Mouse (Mus musculus) G1E-ER4 (cell line): ENCODE measurements around the gene Spdye4b. TPM values are rescaled to one million over a fixed set of nuclear protein-coding genes. Genes with fewer than 3 reads are reported as not detected.

Source experiments
- GATA1 ChIP-seq: IDR thresholded peaks from one replicate; pipeline ENCODE4 v1.8.0; 2012; ENCODE audit warnings: low read length, inconsistent platforms
- polyA plus RNA-seq: library from polyadenylated mRNA; stranded (reverse); fragments of >175 nt; gene quantifications from 2 replicates; pipeline ENCODE4 v1.2.3, GENCODE M21; 2012

The Spdye4b gene
- polyA plus RNA-seq, 1 experiment = not detected

- no peak for TF ChIP-seq GATA1
Observed at GRCm38 (mm10) chr5:143196506-143196905, 15.7 kb downstream of the Spdye4b start.

- no peak for TF ChIP-seq GATA1
Observed at GRCm38 (mm10) chr5:143205015-143205414, 24.2 kb downstream of the Spdye4b start.

- TF ChIP-seq GATA1 = no peak
Observed at GRCm38 (mm10) chr5:143213832-143214231, 33.0 kb downstream of the Spdye4b start.

- TF ChIP-seq GATA1 = no peak
Observed at GRCm38 (mm10) chr5:143220996-143221395, 40.2 kb downstream of the Spdye4b start.

GRCm38 (mm10) chr5:143222287-143222686 lies 41.5 kb downstream of the Spdye4b start:
- TF ChIP-seq GATA1 = no peak

GRCm38 (mm10) chr5:143226790-143227189 lies 46.0 kb downstream of the Spdye4b start, which contains the start of gene Spdye4a:
TSS of gene Spdye4a (minus strand) at chr5:143226890.
- TF ChIP-seq GATA1 = no peak

- no peak for TF ChIP-seq GATA1
Observed at GRCm38 (mm10) chr5:143235028-143235693, 54.3 kb downstream of the Spdye4b start, which contains the start of gene Zfp12. TSS of gene Zfp12 (plus strand) at chr5:143235163.

GRCm38 (mm10) chr5:143236036-143236435 lies 55.2 kb downstream of the Spdye4b start:
- TF ChIP-seq GATA1 = no peak

- TF ChIP-seq GATA1 = no peak
Observed at GRCm38 (mm10) chr5:143244926-143245325, 64.1 kb downstream of the Spdye4b start.

- TF ChIP-seq GATA1 = no peak
Observed at GRCm38 (mm10) chr5:143252039-143252438, 71.2 kb downstream of the Spdye4b start.

- TF ChIP-seq GATA1 = no peak
Observed at GRCm38 (mm10) chr5:143252791-143253185, 72.0 kb downstream of the Spdye4b start.

- TF ChIP-seq GATA1 = no peak
Observed at GRCm38 (mm10) chr5:143253186-143253880, 72.5 kb downstream of the Spdye4b start.

GRCm38 (mm10) chr5:143253881-143254486 lies 73.2 kb downstream of the Spdye4b start:
- no peak for TF ChIP-seq GATA1

Other genes with a start within 250 kb of the Spdye4b start
- gene Fscn1, start 220.7 kb upstream of the Spdye4b start, polyA plus RNA-seq = not detected in 2 replicates
- 32.3 and 33.4 TPM in 2 replicates for gene Rnf216, start 68.0 kb upstream of the Spdye4b start, polyA plus RNA-seq
- not detected in 2 replicates for gene Olfr718-ps1, start 33.4 kb upstream of the Spdye4b start, polyA plus RNA-seq
- 3.8 and 6.4 TPM in 2 replicates for gene Rbak, start 242 bp upstream of the Spdye4b start, polyA plus RNA-seq
- not detected in 2 replicates for gene Spdye4a, start 45.9 kb downstream of the Spdye4b start, polyA plus RNA-seq
- gene Zfp12, start 54.1 kb downstream of the Spdye4b start, polyA plus RNA-seq = 4.2 and 4.5 TPM in 2 replicates
- gene Zfp316, start 89.0 kb downstream of the Spdye4b start, polyA plus RNA-seq = 8.8 and 11.0 TPM in 2 replicates
- 0.18 and 0.22 TPM in 2 replicates for gene Zfp853, start 112.6 kb downstream of the Spdye4b start, polyA plus RNA-seq
- gene E130309D02Rik, start 134.3 kb downstream of the Spdye4b start, polyA plus RNA-seq = 144 and 163 TPM in 2 replicates
- 50.3 and 81.4 TPM in 2 replicates for gene Zdhhc4, start 148.2 kb downstream of the Spdye4b start, polyA plus RNA-seq
- gene Grid2ip, start 176.3 kb downstream of the Spdye4b start, polyA plus RNA-seq = not detected in 2 replicates
- gene Kdelr2, start 222.8 kb downstream of the Spdye4b start, polyA plus RNA-seq = 70.5 and 91.3 TPM in 2 replicates